Mouse (Mus musculus): ENCODE data around the gene Mylpf. TPM values are rescaled to one million over a fixed set of nuclear protein-coding genes. Genes with fewer than 3 reads are reported as not detected.

Mylpf gene
- polyA plus RNA-seq (2021; fragmentation: Nextera tagmentation), result 4.1 and 5.1 TPM in 2 replicates
- long read RNA-seq, experiment 1, partial matches to known transcripts, result 0 of 4 reads
- long read RNA-seq, experiment 1, other reads (novel, unspliced or antisense), result 1 of 4 reads
- long read RNA-seq, experiment 2, result 0 reads

DNA sequence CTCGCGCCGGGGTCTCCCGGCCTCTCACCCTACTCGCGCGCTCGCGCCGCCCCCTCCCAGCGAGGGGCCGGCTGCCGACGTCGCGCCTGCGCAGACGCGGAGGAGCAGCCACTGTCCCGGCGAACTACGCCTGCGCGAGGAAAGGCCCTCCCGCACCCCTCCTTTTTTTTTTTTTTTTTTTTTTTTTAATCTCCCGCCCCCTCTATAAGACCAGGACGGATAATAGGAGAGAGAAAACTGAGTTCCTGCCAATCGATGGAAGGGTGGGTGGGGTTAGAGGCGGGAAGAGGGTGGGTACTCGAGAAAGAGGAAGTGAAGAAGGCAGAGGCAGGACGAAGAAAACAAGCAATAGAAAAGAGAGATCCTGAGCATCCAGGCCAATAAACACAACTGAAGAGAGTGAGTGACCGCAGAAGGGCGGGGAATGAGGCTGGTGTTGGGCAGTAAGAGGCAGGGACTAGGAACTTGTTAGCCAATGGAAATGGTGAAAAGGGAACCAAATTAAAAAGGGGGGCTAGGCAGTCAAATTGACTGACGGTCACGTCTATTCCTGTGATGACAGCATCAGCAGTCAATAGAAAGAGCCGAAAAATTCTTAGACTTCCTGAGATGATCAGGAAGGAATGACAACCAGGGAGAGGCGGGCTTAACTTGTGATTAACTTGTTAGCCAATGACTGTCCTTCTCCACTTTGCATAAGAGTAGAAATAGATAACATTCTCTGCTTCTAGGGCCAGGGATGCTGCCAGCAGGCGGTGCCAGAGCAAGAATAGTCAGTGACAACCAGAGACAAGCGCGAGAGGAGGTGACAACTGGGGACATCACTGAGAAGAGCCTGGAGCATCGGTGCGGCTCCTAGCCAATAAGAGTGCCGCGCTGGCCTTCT lies at the start of gene Mylpf:
Gene Mylpf (plus strand): TSS at position 338 of the 886 bp plus-strand sequence.

DNA sequence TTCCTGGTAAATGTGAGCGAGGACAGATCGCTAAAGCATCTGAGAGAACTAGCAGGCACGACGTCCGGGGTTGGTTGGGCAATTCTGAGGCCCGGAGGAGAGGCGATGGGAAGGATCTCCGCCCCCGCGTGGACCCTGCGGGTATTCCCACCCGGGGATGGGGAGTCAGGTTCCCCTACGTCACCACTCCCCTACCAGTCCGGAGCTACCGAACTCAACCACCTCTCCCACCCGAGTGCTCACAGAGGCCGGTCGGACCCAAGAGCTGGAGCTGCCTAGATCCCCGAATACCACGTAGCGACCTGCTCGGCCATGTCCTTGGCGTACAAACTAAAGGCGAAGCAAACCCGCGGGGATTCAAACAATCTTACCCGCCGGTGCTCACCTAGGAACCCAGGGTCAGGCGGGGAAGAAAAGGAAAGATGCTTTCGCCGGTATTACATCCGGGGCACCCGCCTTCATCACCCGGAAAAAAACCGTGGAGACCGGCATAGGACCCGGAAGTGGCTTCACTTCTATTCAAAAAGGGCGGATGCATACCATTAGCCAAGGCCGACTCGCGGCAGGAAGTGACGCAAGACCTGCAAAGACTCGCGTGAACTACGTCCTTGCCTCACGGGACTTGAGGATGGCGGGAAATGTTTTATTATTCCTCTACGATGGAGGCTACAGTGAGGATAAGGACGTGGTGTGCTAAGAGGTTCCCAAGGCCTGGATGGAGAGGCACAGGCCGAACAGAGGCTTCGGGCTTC lies 13.0 kb upstream of the Mylpf start, which contains the start of gene Cd2bp2:
Gene Cd2bp2 (minus strand): TSS at position 507 of the 752 bp plus-strand sequence.

DNA sequence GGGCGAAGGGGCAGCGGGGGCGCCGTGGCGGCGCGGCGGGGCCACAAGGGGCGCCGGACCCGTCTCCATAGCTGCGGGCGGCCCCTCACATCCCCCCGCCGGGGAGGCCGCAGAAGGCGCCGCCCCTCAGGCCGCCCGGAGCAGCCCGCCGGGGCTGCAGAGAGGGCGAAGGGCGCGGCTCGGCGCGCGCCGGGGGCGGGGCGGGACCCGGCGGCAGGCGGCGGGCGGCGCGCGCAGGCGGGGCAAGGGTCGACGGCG lies 466 bp upstream of the Mylpf start, which contains the start of gene Tbc1d10b:
Gene Tbc1d10b (minus strand): TSS at position 174 of the 258 bp plus-strand sequence.

DNA sequence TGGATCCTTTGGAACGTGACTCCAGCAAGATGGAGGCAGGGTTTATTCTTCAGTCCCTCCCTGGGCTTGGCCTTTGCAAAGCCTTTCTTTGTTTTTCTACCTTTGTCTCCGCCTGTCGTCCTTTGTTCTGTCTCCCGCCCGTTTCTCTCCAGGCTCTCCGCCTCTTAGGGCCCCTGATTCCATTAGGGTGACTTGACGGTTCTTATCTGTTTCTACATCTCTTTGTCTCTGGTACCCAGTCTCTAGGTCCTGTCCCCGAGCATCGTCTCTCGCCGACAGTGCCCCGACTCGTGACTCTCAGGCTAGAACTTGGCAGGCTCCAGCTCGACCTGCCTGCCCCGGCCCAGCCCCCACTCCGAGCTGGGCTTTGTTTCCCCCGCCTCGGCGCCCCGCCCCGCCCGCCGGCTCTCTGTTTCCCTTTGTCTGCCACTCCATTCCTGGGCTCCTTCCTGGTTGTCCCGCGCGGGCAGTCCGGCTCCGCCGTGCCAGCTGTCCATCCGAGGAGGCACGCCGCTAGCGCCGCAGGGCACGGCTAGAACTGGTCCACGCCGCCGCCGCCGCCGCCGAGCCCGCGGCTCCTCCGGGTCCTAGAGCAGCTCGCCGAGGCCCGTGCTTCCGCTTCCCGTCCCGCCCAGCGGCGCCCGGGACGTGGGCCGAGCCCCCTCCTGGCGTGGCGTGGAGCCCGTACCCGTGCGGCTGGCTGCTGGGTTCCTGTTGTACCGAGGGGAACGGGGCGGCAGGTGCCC lies 24.1 kb downstream of the Mylpf start, which contains the start of the genes Zfp553 and Sept1:
Gene Zfp553 (plus strand): TSS at position 440 of the 746 bp plus-strand sequence.
Gene Sept1 (minus strand): TSS at position 509 of the 746 bp plus-strand sequence.

DNA sequence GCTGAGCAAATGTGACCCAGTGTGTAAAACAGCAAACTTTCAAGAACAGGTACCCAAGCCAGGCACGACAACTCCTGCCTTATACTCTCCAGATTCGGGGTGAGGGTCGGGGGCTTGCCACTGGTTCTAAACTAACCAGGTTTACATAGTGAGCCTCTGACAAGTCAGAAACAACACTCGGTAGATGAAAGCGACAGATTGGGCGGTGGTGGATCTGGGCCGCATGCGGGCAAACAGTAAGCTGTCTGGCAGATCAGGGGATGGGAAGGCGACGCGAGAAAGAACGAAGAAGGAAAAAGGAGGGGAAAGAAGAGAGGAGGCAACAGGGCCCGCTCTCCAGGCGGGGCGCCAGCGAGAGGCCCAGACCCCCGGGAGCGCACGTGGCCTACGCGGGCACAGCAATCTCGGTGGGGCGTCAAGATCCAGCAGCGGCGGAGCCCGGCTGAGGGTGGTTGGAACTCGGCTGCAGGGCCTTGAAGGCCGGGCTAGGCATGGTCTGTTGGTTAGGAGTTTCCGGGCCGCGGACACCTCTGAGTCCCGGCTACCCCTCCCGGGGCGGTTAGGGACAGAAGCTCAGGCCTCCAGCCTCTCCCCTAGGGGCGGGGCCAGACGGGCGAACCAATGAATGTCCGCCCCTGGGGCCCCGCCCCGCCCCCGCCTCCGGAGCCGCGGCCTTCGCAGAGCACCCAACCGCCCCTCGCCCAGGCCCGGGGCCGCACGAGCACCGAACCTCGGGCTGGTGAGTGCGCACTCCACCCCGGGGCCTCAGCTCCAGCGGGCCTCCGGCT lies 35.4 kb downstream of the Mylpf start, which contains the start of gene Zfp771:
Gene Zfp771 (plus strand): TSS at position 405 of the 788 bp plus-strand sequence.

DNA sequence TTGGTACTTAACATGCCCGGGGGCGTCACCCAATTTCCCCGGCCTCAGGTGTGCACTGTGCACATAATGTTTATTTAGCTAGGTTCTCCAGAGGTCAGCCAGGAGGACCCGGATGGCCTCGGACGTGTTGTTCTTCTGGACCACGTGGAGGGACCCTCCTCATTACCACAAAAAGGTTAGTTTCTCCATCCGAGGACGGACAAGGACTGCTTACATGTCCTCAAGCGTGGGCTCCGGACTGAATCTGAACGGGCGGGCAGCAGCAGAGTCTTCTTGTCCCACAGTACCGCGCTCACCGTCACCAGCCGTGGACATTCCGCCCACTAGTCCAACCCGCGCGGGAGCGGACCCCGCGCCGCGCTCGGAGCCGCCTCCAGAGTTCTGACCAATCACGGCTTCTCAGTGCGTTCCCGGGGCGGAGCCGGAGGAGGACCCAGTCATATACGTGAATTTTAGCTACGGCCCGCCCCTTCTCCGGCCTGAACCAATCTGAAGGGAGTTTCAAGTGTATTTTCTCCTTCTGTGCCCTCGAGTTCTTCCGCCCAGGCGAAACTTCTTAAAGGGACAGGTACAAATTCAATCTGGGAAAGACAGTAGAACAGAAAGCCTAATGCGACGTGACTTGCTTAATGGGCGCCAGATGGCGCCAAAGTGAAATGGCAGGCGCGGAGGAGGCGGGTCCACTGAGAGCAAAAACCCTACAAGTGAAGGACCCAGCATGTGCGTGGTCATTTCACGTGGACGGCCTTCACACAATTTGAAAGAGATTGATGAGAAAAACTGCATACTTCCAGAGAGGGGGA lies 51.8 kb downstream of the Mylpf start, which contains the start of gene Dctpp1:
Gene Dctpp1 (minus strand): TSS at position 401 of the 803 bp plus-strand sequence.

Other genes starting within 250 kb of the Mylpf start
- 205 and 220 TPM in 2 replicates for gene Cdipt, start 233.0 kb upstream of the Mylpf start, polyA plus RNA-seq (2021; fragmentation: Nextera tagmentation)
- 0.46 and 0.93 TPM in 2 replicates for gene Cdiptos, start 232.8 kb upstream of the Mylpf start, polyA plus RNA-seq (2021; fragmentation: Nextera tagmentation)
- gene Mvp, start 194.3 kb upstream of the Mylpf start, polyA plus RNA-seq (2021; fragmentation: Nextera tagmentation), result 4.2 and 5.5 TPM in 2 replicates
- gene Pagr1b, start 192.4 kb upstream of the Mylpf start, polyA plus RNA-seq (2021; fragmentation: Nextera tagmentation), result 0.55 TPM in 1 of 2 replicates, not detected in the other
- gene Pagr1a, start 191.5 kb upstream of the Mylpf start, polyA plus RNA-seq (2021; fragmentation: Nextera tagmentation), result 28.6 and 49.8 TPM in 2 replicates
- gene Gm42742, start 187.8 kb upstream of the Mylpf start, polyA plus RNA-seq (2021; fragmentation: Nextera tagmentation), result 8.1 and 19.3 TPM in 2 replicates
- gene Prrt2, start 187.7 kb upstream of the Mylpf start, polyA plus RNA-seq (2021; fragmentation: Nextera tagmentation), result 96.1 and 120 TPM in 2 replicates
- gene Maz, start 181.9 kb upstream of the Mylpf start, polyA plus RNA-seq (2021; fragmentation: Nextera tagmentation), result 5.6 and 7.1 TPM in 2 replicates
- 15.6 and 17.6 TPM in 2 replicates for gene Kif22, start 166.4 kb upstream of the Mylpf start, polyA plus RNA-seq (2021; fragmentation: Nextera tagmentation)
- not detected in 2 replicates for gene Zg16, start 121.6 kb upstream of the Mylpf start, polyA plus RNA-seq (2021; fragmentation: Nextera tagmentation)
- gene AI467606, start 117.5 kb upstream of the Mylpf start, polyA plus RNA-seq (2021; fragmentation: Nextera tagmentation), result 1.8 and 2.1 TPM in 2 replicates
- 0.89 and 0.97 TPM in 2 replicates for gene Qprt, start 86.7 kb upstream of the Mylpf start, polyA plus RNA-seq (2021; fragmentation: Nextera tagmentation)
- gene Spn, start 71.1 kb upstream of the Mylpf start, polyA plus RNA-seq (2021; fragmentation: Nextera tagmentation), result 0.06 TPM in 1 of 2 replicates, not detected in the other
- 30.0 and 34.9 TPM in 2 replicates for gene Cd2bp2, start 12.8 kb upstream of the Mylpf start, polyA plus RNA-seq (2021; fragmentation: Nextera tagmentation)
- 8.5 and 9.3 TPM in 2 replicates for gene Tbc1d10b, start 422 bp upstream of the Mylpf start, polyA plus RNA-seq (2021; fragmentation: Nextera tagmentation)
- gene Zfp553, start 24.2 kb downstream of the Mylpf start, polyA plus RNA-seq (2021; fragmentation: Nextera tagmentation), result 12.1 and 12.3 TPM in 2 replicates
- 1.3 and 2.0 TPM in 2 replicates for gene Sept1, start 24.2 kb downstream of the Mylpf start, polyA plus RNA-seq (2021; fragmentation: Nextera tagmentation)
- 61.1 and 73.1 TPM in 2 replicates for gene Zfp771, start 35.4 kb downstream of the Mylpf start, polyA plus RNA-seq (2021; fragmentation: Nextera tagmentation)
- gene Dctpp1, start 51.8 kb downstream of the Mylpf start, polyA plus RNA-seq (2021; fragmentation: Nextera tagmentation), result 66.6 and 67.2 TPM in 2 replicates
- 60.4 and 69.7 TPM in 2 replicates for gene Sephs2, start 65.2 kb downstream of the Mylpf start, polyA plus RNA-seq (2021; fragmentation: Nextera tagmentation)
- gene Itgal, start 87.4 kb downstream of the Mylpf start, polyA plus RNA-seq (2021; fragmentation: Nextera tagmentation), result 0.04 and 0.14 TPM in 2 replicates
- gene Zfp768, start 136.7 kb downstream of the Mylpf start, polyA plus RNA-seq (2021; fragmentation: Nextera tagmentation), result 1.9 and 2.1 TPM in 2 replicates
- 3.3 and 3.5 TPM in 2 replicates for gene Zfp747, start 167.2 kb downstream of the Mylpf start, polyA plus RNA-seq (2021; fragmentation: Nextera tagmentation)
- 1.6 and 2.0 TPM in 2 replicates for gene 9130019O22Rik, start 178.3 kb downstream of the Mylpf start, polyA plus RNA-seq (2021; fragmentation: Nextera tagmentation)
- 3.6 TPM in 2 replicates for gene E430018J23Rik, start 184.7 kb downstream of the Mylpf start, polyA plus RNA-seq (2021; fragmentation: Nextera tagmentation)
- 2.1 and 3.2 TPM in 2 replicates for gene Zfp764, start 197.9 kb downstream of the Mylpf start, polyA plus RNA-seq (2021; fragmentation: Nextera tagmentation)
- gene Zfp688, start 213.2 kb downstream of the Mylpf start, polyA plus RNA-seq (2021; fragmentation: Nextera tagmentation), result 30.1 and 32.4 TPM in 2 replicates
- gene Zfp689, start 240.3 kb downstream of the Mylpf start, polyA plus RNA-seq (2021; fragmentation: Nextera tagmentation), result 3.2 TPM in 2 replicates